Mouse (Mus musculus): ENCODE results near the gene Hoxc8.

The Hoxc8 gene

DNA sequence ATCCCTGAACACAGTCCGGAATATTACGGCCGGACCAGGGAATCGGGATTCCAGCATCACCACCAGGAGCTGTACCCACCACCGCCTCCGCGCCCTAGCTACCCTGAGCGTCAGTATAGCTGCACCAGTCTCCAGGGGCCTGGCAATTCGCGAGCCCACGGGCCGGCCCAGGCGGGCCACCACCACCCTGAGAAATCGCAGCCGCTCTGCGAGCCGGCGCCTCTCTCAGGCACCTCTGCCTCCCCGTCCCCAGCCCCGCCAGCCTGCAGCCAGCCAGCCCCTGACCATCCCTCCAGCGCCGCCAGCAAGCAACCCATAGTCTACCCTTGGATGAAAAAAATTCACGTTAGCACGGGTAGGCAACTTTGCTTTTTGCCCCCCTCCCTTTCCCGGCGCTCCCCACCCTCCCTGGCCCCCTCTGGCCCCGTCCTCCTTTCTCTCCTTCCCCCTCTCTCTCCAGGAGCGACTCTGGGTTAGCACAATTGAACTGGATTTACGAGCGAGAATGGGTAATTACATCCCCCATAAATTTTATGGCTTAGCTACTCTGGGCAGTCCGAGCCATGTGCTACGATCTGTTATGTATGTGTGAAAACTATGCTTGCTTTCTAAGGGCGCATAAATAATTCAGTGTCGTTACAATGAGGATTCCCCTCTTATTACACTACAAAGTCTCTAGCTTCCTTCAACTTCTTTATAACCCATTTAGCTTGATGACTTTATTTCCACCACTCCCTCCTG lies 44.6 kb downstream of the Hoxc8 start:
- no peak for DNase-seq (ENCODE audit: low read depth)

DNA sequence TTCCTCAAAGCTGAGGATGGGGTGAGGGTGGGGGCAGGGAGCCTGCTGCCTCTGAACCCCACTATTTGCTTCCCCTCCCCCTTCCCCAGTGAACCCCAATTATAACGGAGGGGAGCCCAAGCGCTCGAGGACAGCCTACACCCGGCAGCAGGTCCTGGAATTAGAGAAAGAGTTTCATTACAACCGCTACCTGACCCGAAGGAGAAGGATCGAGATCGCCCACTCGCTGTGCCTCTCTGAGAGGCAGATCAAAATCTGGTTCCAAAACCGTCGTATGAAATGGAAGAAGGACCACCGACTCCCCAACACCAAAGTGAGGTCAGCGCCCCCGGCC lies 45.1 kb downstream of the Hoxc8 start:
- no peak for DNase-seq (ENCODE audit: low read depth)

DNA sequence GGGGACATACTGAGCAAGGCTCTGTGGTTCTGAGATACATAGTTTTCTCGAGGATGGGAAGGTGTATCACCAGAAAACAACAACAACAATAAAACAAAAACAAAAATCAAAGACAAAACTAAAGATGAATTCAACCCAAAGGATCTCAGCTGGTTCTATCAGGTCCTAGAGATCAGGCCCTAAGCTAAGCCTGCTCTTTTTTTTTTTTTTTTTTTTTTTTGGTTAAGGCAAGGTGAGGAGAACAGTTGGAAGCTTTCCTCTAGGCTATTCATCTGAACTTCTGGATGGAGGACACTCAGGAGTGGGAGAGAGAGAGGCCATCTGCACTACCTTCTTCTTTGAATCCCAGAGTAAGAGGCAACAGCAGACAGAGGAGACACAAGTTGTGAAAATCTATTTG lies 47.2 kb downstream of the Hoxc8 start:
- DNase-seq (ENCODE audit: low read depth), result no peak

GRCm38 (mm10) chr15:103038701-103039480 lies 48.5 kb downstream of the Hoxc8 start:
- DNase-seq (ENCODE audit: low read depth), result no peak

GRCm38 (mm10) chr15:103039609-103040008 lies 49.2 kb downstream of the Hoxc8 start:
- DNase-seq (ENCODE audit: low read depth), result no peak

DNA sequence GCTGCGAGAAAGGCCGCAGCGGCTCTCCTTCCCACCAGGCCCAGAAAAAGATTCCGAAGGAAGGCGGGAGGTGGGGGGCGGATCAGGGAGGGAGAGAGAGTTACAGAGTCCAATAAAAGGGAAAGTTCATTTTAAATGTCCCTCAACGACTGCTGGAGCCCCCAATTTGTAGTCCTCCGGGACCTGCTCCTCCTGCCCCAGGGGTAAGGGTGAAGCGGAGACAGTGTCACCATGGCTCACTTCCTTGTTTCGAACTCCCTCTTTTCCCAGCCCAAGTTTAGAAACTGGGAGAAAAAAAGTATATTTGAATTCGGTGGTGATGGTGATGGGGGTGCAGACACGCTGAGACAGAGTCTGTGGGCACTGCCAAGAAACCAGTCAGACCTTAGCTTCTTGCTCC lies 50.2 kb downstream of the Hoxc8 start:
- no peak for DNase-seq (ENCODE audit: low read depth)

DNA sequence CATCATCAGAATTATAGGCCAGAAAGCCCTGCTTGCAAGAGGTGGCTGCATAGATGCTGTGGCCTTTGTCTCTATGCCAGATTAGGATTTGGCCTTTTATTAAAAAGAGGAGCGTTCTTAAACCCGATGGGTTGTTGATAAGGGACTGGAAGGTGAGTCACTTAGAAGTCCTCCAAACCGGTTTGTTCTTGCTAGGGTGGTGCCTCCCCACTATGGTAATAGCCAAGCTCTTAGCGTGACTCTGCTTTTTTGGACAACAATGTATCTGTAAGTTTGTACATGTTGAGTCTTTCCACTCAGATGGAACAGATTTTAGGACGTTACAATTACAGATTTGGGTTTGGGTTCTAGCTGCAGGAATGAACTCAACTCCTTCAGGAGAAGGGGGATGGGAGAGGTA lies 51.2 kb downstream of the Hoxc8 start:
- no peak for DNase-seq (ENCODE audit: low read depth)

- DNase-seq (ENCODE audit: low read depth), result no peak
These were observed 51.8 kb downstream of the Hoxc8 start for GRCm38 (mm10) chr15:103042209-103042608.

All from naive thymus-derived CD4-positive, alpha-beta T cell, adult 2 months (primary cell).